Mouse (Mus musculus) hindbrain, embryonic 16.5 days (tissue): Measurements from ENCODE around the gene Slc25a19. TPM values are rescaled to one million over a fixed set of nuclear protein-coding genes. Genes with fewer than 3 reads are reported as not detected.

Experiments used
- ATAC-seq: fragments of 200-750 bp; cut with Nextera tagmentation; 2 replicates; pipeline ENCODE4 v1.8.0; 2017; ENCODE audit warnings: moderate TSS enrichment, moderate library complexity
- H3K27ac ChIP-seq: fragments of 300-500 bp; sonication (generic); 2 replicates; pipeline ENCODE4 v1.5.1; 2014; ENCODE audit warnings: low read depth, mild to moderate bottlenecking, control low read depth, low read length, moderate library complexity
- H3K27me3 ChIP-seq: fragments of 300-500 bp; sonication (generic); replicated peaks from 2 replicates; pipeline ENCODE4 v1.6.1; 2014; ENCODE audit warnings: low read length; ENCODE audit not compliant: control insufficient read depth, insufficient read depth
- H3K36me3 ChIP-seq: fragments of 300-500 bp; sonication (generic); 2 replicates; pipeline ENCODE4 v1.6.1; 2014; ENCODE audit warnings: mild to moderate bottlenecking, low read length, moderate library complexity, mixed read lengths; ENCODE audit not compliant: control insufficient read depth, insufficient read depth
- H3K4me1 ChIP-seq: fragments of 300-500 bp; sonication (generic); 2 replicates; pipeline ENCODE4 v1.6.1; 2014; ENCODE audit warnings: low read depth, low read length; ENCODE audit not compliant: control insufficient read depth, insufficient read depth
- H3K4me2 ChIP-seq: fragments of 300-500 bp; sonication (generic); 2 replicates; pipeline ENCODE4 v1.6.1; 2014; ENCODE audit warnings: mild to moderate bottlenecking, low read length, control low read depth, moderate library complexity
- H3K4me3 ChIP-seq: fragments of 300-500 bp; sonication (generic); 2 replicates; pipeline ENCODE4 v1.5.1; 2014; ENCODE audit warnings: mild to moderate bottlenecking, low read length, control low read depth, moderate library complexity
- H3K9ac ChIP-seq: fragments of 300-500 bp; sonication (generic); 2 replicates; pipeline ENCODE4 v1.6.1; 2014; ENCODE audit warnings: low read depth, mild to moderate bottlenecking, control low read depth, low read length, moderate library complexity
- H3K9me3 ChIP-seq: fragments of 300-500 bp; sonication (generic); 2 replicates; pipeline ENCODE4 v1.6.1; 2014; ENCODE audit warnings: mild to moderate bottlenecking, low read length, moderate library complexity; ENCODE audit not compliant: control insufficient read depth
- WGBS: fragments of 180-500 bp; shearing (Covaris S2); extraction: QIAGEN DNeasy Blood & Tissue Kit; methylation state at CpG from one replicate; pipeline ENCODE4 v1.1.7; 2014; 5-methylcytosine and 5-hydroxymethylcytosine counted together
- polyA plus RNA-seq: library from polyadenylated mRNA; unstranded; fragments of >200 nt; fragmentation: Nextera tagmentation; extraction: Ambion mirVana; gene quantifications from 2 replicates; pipeline ENCODE4 v1.2.1, GENCODE M21; 2015

Gene Slc25a19
- polyA plus RNA-seq, 1 experiment from 2014 or later = 49.9 TPM

DNA sequence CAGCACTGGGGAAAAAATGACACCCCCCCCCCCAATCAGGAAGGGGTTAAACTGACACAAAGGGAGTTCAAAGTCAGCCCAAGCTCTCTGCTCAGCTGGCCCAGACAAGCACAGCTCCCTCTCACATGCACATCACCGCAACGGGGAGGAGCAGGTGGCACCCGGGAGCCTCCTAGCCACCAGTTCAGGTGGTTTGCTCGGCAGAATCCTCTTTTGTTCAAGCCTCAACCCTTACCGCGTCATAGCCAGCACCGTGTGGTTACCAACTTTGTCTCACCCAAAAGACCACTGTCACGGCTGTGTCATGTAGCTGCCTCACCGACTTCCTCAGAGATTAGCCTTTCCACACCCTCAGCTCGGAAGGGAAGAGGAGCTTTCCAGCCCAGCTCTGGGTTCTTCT lies 15.2 kb upstream of the Slc25a19 start:
- no peak for ATAC-seq
- Histone ChIP-seq H3K4me1 (no peaks in the 10 kb centered on the region), H3K36me3 (peaks cover 9% of the 10 kb centered on the region; the same call in 1 of the 2 replicates), H3K9ac (no peak overlapping the region), H3K4me2 (no peak overlapping the region), H3K27ac (no peak overlapping the region), H3K27me3 (no peaks in the 10 kb centered on the region), H3K4me3 (no peak overlapping the region), H3K9me3 (no peaks in the 10 kb centered on the region)
- WGBS = 78% methylated on average over 10 of the region's 10 CpGs

DNA sequence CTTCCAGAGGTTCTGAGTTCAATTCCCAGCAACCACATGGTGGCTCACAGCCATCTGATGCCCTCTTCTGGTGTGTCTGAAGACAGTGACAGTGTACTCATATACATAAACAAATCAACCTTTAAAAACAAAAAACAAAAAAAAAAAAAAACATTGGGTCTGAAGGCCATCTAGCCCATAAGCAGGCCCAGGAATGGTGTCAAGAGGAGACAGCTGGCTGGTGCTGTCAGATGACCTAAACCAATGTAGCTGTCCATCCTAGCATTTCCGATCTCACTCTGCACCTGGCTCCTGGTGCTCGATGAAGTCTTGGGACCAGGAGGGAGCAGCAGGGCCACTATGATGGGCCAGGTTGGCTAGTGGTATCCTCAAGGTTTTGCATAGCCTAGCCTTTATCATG lies 14.6 kb upstream of the Slc25a19 start:
- 86% methylated on average over 2 of the region's 2 CpGs for WGBS
- no peaks in the 10 kb centered on the region for H3K4me1 ChIP-seq

DNA sequence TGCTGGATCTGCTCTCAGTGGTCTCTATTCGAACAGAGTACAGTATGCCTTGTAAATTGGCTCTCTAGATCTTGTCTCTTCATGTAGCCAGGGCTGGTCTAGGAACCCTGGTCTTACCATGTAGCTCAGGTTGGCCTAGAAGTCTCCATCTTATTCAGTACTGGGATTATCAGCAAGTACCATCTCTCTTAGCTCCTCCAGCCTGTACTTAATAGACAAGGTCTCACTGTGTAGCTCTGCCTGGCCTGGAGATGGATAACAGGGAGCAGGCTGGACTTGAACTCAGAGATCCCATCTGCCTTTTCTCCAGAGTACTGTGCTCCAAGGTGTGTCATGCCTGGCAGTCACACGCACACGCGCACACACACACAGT lies 13.6 kb upstream of the Slc25a19 start:
- Histone ChIP-seq H3K27me3 (no peaks in the 10 kb centered on the region), H3K4me3 (no peak overlapping the region), H3K9me3 (no peaks in the 10 kb centered on the region), H3K9ac (no peak overlapping the region), H3K4me1 (no peaks in the 10 kb centered on the region), H3K4me2 (no peak overlapping the region), H3K36me3 (peaks cover 5% of the 10 kb centered on the region; the same call in 1 of the 2 replicates), H3K27ac (no peak overlapping the region)
- no peak for ATAC-seq
- WGBS = 93% methylated on average over 4 of the region's 4 CpGs

More for the DNA sequence above, 14.6 kb upstream of the Slc25a19 start:
- no peak overlapping the region for H3K27ac ChIP-seq
- H3K9me3 ChIP-seq = no peaks in the 10 kb centered on the region
- no peak for ATAC-seq
- no peak overlapping the region for H3K4me2 ChIP-seq
- no peak overlapping the region for H3K4me3 ChIP-seq
- no peaks in the 10 kb centered on the region for H3K27me3 ChIP-seq
- H3K9ac ChIP-seq = no peak overlapping the region
- peaks cover 5% of the 10 kb centered on the region; the same call in 1 of the 2 replicates for H3K36me3 ChIP-seq

DNA sequence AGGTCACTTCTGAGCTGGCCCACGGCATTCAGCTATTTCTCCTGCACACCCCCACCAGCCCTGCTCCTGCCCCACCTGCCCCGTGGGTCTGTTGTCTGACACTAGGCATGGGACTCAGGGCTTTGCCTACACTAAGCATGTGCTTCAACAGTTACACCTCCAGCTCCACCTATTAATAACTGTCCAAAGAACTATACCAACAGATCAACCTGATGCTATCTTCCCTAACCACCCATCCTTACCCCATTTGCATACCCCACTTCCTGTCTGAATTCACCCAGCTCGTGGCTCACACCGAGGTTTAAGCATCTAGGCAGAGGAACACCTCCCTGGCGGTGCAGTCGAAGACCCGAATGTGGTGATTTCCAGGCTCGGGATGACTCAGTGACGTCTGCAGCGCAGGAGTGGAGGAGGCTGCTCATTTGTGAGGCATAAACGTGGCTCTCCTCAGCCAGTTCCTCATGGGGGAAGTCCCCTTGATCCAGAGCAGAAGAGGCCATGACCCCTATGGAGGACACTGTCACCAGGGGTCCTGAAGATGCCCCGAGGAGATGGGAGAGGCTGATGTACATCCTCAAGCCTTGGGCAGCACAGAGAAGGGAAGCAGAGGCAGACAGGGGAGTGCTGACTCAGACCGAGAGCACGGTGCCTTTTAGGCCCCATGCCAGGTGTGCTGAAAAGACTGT lies 13.0 kb upstream of the Slc25a19 start:
- H3K4me2 ChIP-seq = no peak overlapping the region
- 58% methylated on average over 14 of the region's 14 CpGs for WGBS
- H3K4me3 ChIP-seq = no peak overlapping the region

DNA sequence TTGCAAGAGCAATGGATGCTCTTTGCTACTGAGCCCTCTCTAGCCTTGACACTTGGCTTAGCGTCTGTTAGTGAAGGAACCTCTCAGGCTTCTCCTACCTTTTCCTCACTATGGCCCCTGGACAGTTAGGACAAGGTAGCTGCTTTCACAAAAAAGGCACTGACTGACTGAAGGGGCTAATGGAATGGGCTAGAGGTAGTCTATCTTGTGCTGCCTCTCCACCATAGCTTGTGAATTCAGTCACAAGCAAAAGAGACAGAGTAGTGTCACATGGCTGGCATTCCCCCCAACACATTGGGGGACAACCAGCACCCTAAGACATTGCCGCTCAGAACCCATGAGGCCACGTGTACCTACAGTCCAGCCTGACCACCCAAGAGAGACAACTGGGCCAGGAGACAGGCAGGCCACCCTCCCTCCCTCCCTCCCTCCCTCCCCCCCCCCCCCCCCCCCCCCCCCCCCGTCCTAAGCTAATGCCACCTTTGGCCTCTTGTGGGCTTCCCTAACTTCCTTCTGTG lies 12.3 kb upstream of the Slc25a19 start:
- H3K36me3 ChIP-seq = 0 out of 2 replicates have a peak, but pooled peaks cover 3% of the 10 kb centered on the region
- no peak overlapping the region for H3K9ac ChIP-seq
- H3K4me3 ChIP-seq = no peak overlapping the region
- 88% methylated on average over 3 of the region's 4 CpGs for WGBS
- no peak overlapping the region for H3K27ac ChIP-seq
- H3K9me3 ChIP-seq = no peaks in the 10 kb centered on the region
- H3K27me3 ChIP-seq = no peaks in the 10 kb centered on the region
- H3K4me2 ChIP-seq = no peak overlapping the region
- no peak for ATAC-seq
- H3K4me1 ChIP-seq = no peaks in the 10 kb centered on the region

More for the DNA sequence above, 13.0 kb upstream of the Slc25a19 start:
- Histone ChIP-seq H3K27me3 (no peaks in the 10 kb centered on the region), H3K4me1 (no peaks in the 10 kb centered on the region), H3K9me3 (no peaks in the 10 kb centered on the region), H3K9ac (no peak overlapping the region), H3K36me3 (0 out of 2 replicates have a peak, but pooled peaks cover 3% of the 10 kb centered on the region), H3K27ac (no peak overlapping the region)
- ATAC-seq = no peak

DNA sequence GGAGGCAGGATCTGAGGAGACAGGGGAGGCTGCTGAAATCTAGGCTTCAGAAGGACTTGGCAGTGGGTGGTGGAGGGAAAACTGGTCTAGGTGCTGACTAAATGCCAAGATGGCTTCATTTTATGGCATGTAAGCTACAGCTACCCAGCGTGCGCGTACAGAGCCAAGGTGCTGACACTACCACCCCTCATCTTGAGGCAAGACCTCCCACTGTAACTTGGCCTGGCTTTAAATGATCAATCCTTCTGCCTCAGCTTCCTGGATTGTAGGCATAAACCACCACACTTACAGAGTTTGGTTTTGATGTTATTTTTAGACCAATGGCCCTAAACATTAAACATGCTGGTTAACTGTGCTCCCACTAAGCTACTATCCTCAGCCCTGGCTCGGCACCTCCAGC lies 11.4 kb upstream of the Slc25a19 start:
- no peaks in the 10 kb centered on the region for H3K4me1 ChIP-seq
- no peak for ATAC-seq
- no peaks in the 10 kb centered on the region for H3K27me3 ChIP-seq
- no peak overlapping the region for H3K27ac ChIP-seq
- no peak overlapping the region for H3K9ac ChIP-seq
- no peaks in the 10 kb centered on the region for H3K9me3 ChIP-seq
- H3K36me3 ChIP-seq = no peaks in the 10 kb centered on the region
- H3K4me2 ChIP-seq = no peak overlapping the region
- 90% methylated on average over 4 of the region's 4 CpGs for WGBS
- no peak overlapping the region for H3K4me3 ChIP-seq

DNA sequence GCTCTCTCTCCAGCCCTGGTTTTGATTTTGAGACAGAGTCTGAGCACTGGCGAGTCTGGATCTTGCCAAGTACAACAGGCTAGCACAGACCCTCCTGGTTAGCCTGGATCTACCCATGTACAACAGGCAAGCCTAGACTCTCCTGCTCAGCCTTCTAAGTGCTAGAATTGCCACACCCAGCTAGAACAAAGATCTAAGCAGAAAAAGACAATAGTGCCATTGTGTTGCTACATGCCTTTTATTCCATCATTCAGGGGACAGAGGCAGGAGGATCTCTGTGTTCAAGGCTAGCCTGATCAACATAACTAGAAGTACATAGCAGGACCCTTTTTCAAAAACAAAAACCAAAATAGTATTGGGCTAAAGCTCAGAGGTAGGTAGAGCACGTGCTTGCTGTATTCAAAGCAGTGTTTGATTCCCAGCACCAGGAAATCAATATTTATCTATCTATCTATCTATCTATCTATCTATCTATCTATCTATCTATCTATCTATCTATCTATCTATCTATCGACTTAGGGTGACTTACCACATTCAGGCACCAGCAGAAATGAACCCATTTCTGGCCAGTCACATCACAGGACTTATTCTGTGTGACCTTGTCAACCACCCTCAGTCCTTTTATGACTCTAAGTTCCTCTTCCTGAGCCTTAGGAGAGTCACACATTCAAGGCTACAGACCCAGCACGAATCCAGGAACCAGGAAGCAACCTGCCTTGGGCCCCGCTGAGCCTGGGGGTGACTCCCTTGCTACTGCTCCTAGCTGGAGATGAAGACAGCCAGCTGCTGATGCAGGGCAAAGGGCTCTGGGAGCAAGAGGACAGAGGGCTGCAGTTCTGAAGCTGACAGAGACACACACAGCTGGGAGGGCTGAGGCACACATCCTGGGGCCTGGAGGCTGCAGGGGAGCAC lies 10.7 kb upstream of the Slc25a19 start:
- no peak for ATAC-seq
- no peak overlapping the region for H3K27ac ChIP-seq
- H3K36me3 ChIP-seq = no peaks in the 10 kb centered on the region
- H3K4me1 ChIP-seq = no peaks in the 10 kb centered on the region
- no peaks in the 10 kb centered on the region for H3K27me3 ChIP-seq
- H3K4me2 ChIP-seq = no peak overlapping the region
- no peak overlapping the region for H3K9ac ChIP-seq
- 83% methylated on average over 5 of the region's 5 CpGs for WGBS
- no peak overlapping the region for H3K4me3 ChIP-seq
- no peaks in the 10 kb centered on the region for H3K9me3 ChIP-seq

DNA sequence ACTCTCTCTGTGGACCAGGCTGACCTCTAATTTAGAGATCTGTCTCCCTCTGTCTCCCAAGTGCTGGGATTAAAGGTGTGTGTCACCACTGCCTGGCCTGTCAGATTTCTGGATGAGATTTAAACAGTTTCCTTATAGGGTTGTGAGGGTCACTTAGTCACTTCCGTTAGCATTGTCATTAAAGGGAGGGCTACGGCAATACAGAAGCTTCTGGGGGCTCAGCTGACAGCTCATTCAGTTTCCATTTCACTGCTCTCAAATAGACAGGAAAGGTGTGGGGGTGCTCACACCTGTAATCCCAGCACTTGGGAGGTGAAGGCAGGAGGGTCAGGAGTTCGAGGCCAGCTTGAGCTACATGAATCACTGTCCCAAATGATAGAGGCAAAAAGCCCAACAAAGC lies 8.9 kb upstream of the Slc25a19 start:
- 85% methylated on average over 3 of the region's 3 CpGs for WGBS
- H3K36me3 ChIP-seq = no peaks in the 10 kb centered on the region
- H3K4me1 ChIP-seq = no peaks in the 10 kb centered on the region
- H3K4me2 ChIP-seq = no peak overlapping the region
- no peak overlapping the region for H3K4me3 ChIP-seq
- H3K27me3 ChIP-seq = no peaks in the 10 kb centered on the region
- H3K27ac ChIP-seq = no peak overlapping the region
- ATAC-seq = no peak
- H3K9me3 ChIP-seq = no peaks in the 10 kb centered on the region
- no peak overlapping the region for H3K9ac ChIP-seq

DNA sequence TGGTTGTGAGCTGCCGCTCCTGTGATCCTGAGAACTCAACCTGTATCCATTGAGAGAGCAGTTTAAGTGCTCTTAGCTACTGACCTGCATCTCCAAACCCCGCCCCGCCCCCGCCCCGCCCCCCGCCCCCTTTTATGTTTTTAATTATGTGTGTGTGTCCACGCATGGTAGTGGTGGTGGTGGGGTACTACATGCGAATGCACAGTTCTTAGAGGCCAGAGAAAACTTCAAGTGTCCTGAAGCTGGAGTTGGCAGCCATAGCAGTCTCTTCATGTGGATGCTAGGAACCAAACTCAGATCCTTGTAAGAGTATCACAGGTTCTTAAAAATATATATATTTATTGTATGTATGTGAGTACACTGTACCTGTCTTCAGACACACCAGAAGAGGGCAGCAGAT lies 7.4 kb upstream of the Slc25a19 start:
- Histone ChIP-seq H3K4me1 (no peaks in the 10 kb centered on the region), H3K9me3 (no peaks in the 10 kb centered on the region), H3K4me3 (no peak overlapping the region), H3K4me2 (no peak overlapping the region), H3K27me3 (no peaks in the 10 kb centered on the region), H3K27ac (no peak overlapping the region), H3K9ac (no peak overlapping the region), H3K36me3 (no peaks in the 10 kb centered on the region)
- WGBS = 76% methylated on average over 8 of the region's 8 CpGs
- ATAC-seq = no peak
